Mouse (Mus musculus) intestine, postnatal 0 days (tissue): ENCODE data around the gene Grid2ip. TPM values are rescaled to one million over a fixed set of nuclear protein-coding genes. Genes with fewer than 3 reads are reported as not detected.
A peak's percentile ranks its signal among the peaks of the same experiment; 100 is the strongest.

ENCODE experiments used
- ATAC-seq: fragments of 200-750 bp; cut with Nextera tagmentation; 2 replicates; pipeline ENCODE4 v1.8.0; 2017; ENCODE audit warnings: mild to moderate bottlenecking, moderate TSS enrichment, moderate library complexity
- H3K27ac ChIP-seq: fragments of 300-500 bp; sonication (generic); 2 replicates; pipeline ENCODE4 v1.5.1; 2014; ENCODE audit warnings: mild to moderate bottlenecking, low read depth, low read length, moderate library complexity
- H3K27me3 ChIP-seq: fragments of 300-500 bp; sonication (generic); replicated peaks from 2 replicates; pipeline ENCODE4 v1.6.1; 2014; ENCODE audit warnings: low read length, mixed read lengths; ENCODE audit not compliant: control insufficient read depth, insufficient read depth
- H3K36me3 ChIP-seq: fragments of 300-500 bp; sonication (generic); 2 replicates; pipeline ENCODE4 v1.6.1; 2014; ENCODE audit warnings: mild to moderate bottlenecking, moderate library complexity; ENCODE audit not compliant: control insufficient read depth, insufficient read depth
- H3K4me1 ChIP-seq: fragments of 300-500 bp; sonication (generic); replicated peaks from 2 replicates; pipeline ENCODE4 v1.6.1; 2014; ENCODE audit warnings: antibody characterized with exemption, low read length, mixed read lengths; ENCODE audit not compliant: control insufficient read depth, insufficient read depth
- H3K4me2 ChIP-seq: fragments of 300-500 bp; sonication (generic); replicated peaks from 2 replicates; pipeline ENCODE4 v1.6.1; 2014; ENCODE audit warnings: low read depth, mild to moderate bottlenecking, moderate library complexity
- H3K4me3 ChIP-seq: fragments of 300-500 bp; sonication (generic); 2 replicates; pipeline ENCODE4 v1.5.1; 2014; ENCODE audit warnings: low read depth, low read length
- H3K9ac ChIP-seq: fragments of 300-500 bp; sonication (generic); 2 replicates; pipeline ENCODE4 v1.6.1; 2014; ENCODE audit warnings: mild to moderate bottlenecking, low read depth, low read length
- H3K9me3 ChIP-seq: fragments of 300-500 bp; sonication (generic); 2 replicates; pipeline ENCODE4 v1.6.1; 2016; ENCODE audit warnings: mixed run types; ENCODE audit not compliant: control insufficient read depth
- CTCF ChIP-seq: sonication (generic); IDR thresholded peaks from 2 replicates; pipeline ENCODE4 v1.5.1; 2016; ENCODE audit warnings: low read depth, mild to moderate bottlenecking, control low read depth, antibody characterized with exemption, moderate library complexity
- WGBS: fragments of 180-500 bp; shearing (Covaris S2); extraction: QIAGEN DNeasy Blood & Tissue Kit; methylation state at CpG from one replicate; pipeline ENCODE4 v1.1.7; 2014; 5-methylcytosine and 5-hydroxymethylcytosine counted together
- polyA plus RNA-seq: library from polyadenylated mRNA; unstranded; fragments of >200 nt; fragmentation: Nextera tagmentation; extraction: Ambion mirVana; gene quantifications from 2 replicates; pipeline ENCODE4 v1.2.1, GENCODE M21; 2015

Grid2ip gene
- polyA plus RNA-seq, 1 experiment from 2014 or later = 0.10 TPM

DNA sequence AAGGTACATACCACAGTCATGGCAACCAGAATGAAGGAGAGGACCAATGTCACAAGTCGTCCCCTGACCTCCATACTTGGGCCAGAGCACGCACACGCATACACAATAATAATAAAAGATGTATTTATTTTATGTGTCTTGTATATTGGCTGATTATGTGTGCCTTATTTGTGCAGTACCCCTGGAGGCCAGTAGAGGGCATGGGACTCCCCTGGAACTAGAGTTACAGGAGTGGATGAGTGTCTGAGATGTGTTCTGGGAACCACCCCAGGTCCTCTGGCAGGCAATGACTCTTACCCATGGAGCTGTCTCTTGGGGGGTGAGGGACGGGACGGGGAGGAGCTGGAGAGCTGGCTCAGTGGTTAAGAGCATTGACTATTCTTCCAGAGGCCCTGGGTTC lies 2.9 kb downstream of the Grid2ip start:
- peaks cover 48% of the 10 kb centered on the region for H3K27me3 ChIP-seq
- 67% methylated on average over 5 of the region's 5 CpGs for WGBS
- no peak overlapping the region for H3K4me2 ChIP-seq
- TF ChIP-seq CTCF = peak; percentile 65
- H3K27ac ChIP-seq = no peak overlapping the region
- H3K36me3 ChIP-seq = no peaks in the 10 kb centered on the region
- H3K4me3 ChIP-seq = no peak overlapping the region
- no peak overlapping the region for H3K9ac ChIP-seq
- no peaks in the 10 kb centered on the region for H3K4me1 ChIP-seq
- no peak for ATAC-seq
- H3K9me3 ChIP-seq = no peaks in the 10 kb centered on the region

DNA sequence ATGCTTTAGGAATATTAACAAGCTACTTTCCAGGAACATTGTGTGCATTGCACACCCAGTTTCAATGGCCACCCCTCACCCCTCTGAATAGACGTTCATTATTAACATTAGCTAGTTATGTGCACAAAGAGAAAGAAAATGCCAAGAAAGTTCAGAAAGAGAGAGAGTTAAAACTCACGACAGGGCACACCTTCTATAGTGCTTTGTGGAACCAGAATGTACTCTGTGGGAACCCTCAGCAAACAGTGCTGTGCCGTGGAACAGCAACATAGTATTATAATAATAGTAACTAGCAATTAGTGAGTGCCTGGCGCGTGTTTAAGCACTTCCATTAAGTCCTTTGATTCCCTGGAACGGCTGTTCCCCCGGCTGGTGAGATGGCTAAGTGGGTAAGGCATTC lies 4.3 kb downstream of the Grid2ip start:
- TF ChIP-seq CTCF = no peak
- Histone ChIP-seq H3K4me2 (no peak overlapping the region), H3K9ac (no peak overlapping the region), H3K27ac (no peak overlapping the region), H3K4me1 (no peaks in the 10 kb centered on the region), H3K36me3 (no peaks in the 10 kb centered on the region), H3K9me3 (no peaks in the 10 kb centered on the region), H3K4me3 (no peak overlapping the region), H3K27me3 (peaks cover 51% of the 10 kb centered on the region)
- no peak for ATAC-seq
- 61% methylated on average over 7 of the region's 7 CpGs for WGBS

- Histone ChIP-seq H3K4me2 (peak overlapping the region; percentile 61), H3K27me3 (peaks cover 44% of the 10 kb centered on the region), H3K4me3 (peak overlapping the region; percentile 35), H3K4me1 (no peaks in the 10 kb centered on the region), H3K27ac (no peak overlapping the region), H3K9ac (0 out of 2 replicates have a peak overlapping the region, but pooled peaks have one; percentile 1), H3K9me3 (no peaks in the 10 kb centered on the region), H3K36me3 (no peaks in the 10 kb centered on the region)
- ATAC-seq = peak; percentile 28; the same call in 1 of the 2 replicates
- WGBS = 1% methylated on average over 47 of the region's 47 CpGs
- TF ChIP-seq CTCF = no peak
Measured at GRCm38 (mm10) chr5:143363678-143364615, 6.8 kb downstream of the Grid2ip start.

- no peaks in the 10 kb centered on the region for H3K4me1 ChIP-seq
- H3K36me3 ChIP-seq = no peaks in the 10 kb centered on the region
- no peak overlapping the region for H3K27ac ChIP-seq
- 89% methylated on average over 3 of the region's 3 CpGs for WGBS
- H3K9me3 ChIP-seq = no peaks in the 10 kb centered on the region
- H3K4me2 ChIP-seq = no peak overlapping the region
- no peak overlapping the region for H3K4me3 ChIP-seq
- no peak for TF ChIP-seq CTCF
- H3K9ac ChIP-seq = no peak overlapping the region
- H3K27me3 ChIP-seq = peaks cover 74% of the 10 kb centered on the region
- no peak for ATAC-seq
Measured at GRCm38 (mm10) chr5:143367931-143368330, 10.8 kb downstream of the Grid2ip start.

DNA sequence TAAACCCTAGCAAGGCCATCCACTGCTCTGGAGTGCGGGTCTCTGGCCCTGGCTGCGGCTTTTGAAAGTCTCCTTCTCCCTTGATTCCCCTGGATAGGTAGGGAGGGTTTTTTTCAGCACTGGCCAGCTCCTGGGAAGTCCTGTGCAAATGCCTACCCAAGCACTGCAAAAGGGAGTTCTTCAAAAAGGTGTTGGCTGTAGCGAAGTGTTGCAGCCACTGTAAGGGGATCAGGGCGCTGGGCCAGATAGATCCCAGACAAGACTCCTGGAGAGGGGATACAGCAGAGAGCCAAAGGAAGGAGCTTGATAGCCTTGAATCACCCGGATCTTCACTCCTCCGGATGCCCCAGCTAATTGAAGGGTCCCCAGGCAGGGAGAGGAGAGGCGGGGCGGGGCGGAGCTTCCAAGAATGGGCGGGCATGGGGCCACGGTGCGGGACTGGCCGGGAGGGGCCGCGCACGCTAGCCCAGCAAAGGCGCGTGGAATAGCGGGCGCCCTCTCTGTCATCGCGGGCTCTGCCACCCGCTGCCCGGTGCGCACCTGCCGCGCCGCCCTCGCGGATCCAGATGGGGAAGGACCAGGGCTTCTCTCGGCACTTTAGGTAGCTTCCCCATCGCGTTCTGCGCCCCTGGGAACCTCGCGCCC lies 12.6 kb downstream of the Grid2ip start:
- WGBS = 1% methylated on average over 36 of the region's 36 CpGs
- Histone ChIP-seq H3K36me3 (no peaks in the 10 kb centered on the region), H3K4me2 (peak overlapping the region; percentile 40), H3K4me1 (no peaks in the 10 kb centered on the region), H3K4me3 (peak overlapping the region; percentile 24), H3K27ac (no peak overlapping the region), H3K9ac (no peak overlapping the region), H3K27me3 (peaks cover 77% of the 10 kb centered on the region), H3K9me3 (no peaks in the 10 kb centered on the region)
- TF ChIP-seq CTCF = no peak
- ATAC-seq = no peak

GRCm38 (mm10) chr5:143370416-143371145 lies 13.4 kb downstream of the Grid2ip start:
- Histone ChIP-seq H3K4me2 (no peak overlapping the region; the same call in 1 of the 2 replicates), H3K4me1 (no peaks in the 10 kb centered on the region; the same call in 1 of the 2 replicates), H3K9ac (no peak overlapping the region), H3K27ac (no peak overlapping the region), H3K36me3 (no peaks in the 10 kb centered on the region), H3K4me3 (peak overlapping the region; percentile 24; the same call in 1 of the 2 replicates), H3K27me3 (peaks cover 80% of the 10 kb centered on the region), H3K9me3 (no peaks in the 10 kb centered on the region)
- TF ChIP-seq CTCF = no peak
- WGBS = 32% methylated on average over 17 of the region's 17 CpGs
- no peak for ATAC-seq
